Mouse (Mus musculus) stomach, postnatal 0 days (tissue): ENCODE measurements around the gene Vdac1.

Source experiments
- CTCF ChIP-seq: IDR thresholded peaks from 2 replicates; pipeline ENCODE4 v1.5.1; 2016; ENCODE audit warnings: antibody characterized with exemption, low read depth, mild to moderate bottlenecking, moderate library complexity
- EP300 ChIP-seq: optimal IDR thresholded peaks from 2 replicates; pipeline ENCODE3; 2016; ENCODE audit warnings: antibody characterized with exemption

DNA sequence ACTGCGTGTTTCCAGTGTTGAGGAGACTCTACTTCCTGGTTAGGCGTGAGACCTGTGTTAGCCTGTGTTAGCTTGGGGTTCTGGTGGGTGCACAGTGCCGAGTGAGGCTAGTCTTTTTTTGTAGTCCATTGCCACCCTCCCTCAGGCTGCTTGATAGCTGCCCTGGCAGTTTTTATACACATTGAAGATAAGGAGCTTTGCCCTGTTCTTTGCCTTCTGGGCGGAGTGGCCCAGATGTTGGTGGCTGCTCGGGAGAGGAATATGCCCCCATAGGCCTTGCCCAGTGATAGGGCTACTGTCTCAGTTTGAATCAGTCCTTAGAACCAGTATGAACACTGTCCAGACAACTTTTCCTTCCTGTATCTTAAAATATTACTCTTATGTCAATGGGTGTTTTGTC lies 5.7 kb downstream of the Vdac1 start:
- no peak for TF ChIP-seq CTCF
- no peak for TF ChIP-seq EP300
